Mouse (Mus musculus) intestine, postnatal 0 days (tissue): ENCODE results near the gene Mrc2. TPM values are rescaled to one million over a fixed set of nuclear protein-coding genes. Genes with fewer than 3 reads are reported as not detected.

Experiments
- ATAC-seq: fragments of 200-750 bp; cut with Nextera tagmentation; 2 replicates; pipeline ENCODE4 v1.8.0; 2017; ENCODE audit warnings: mild to moderate bottlenecking, moderate TSS enrichment, moderate library complexity
- H3K27ac ChIP-seq: fragments of 300-500 bp; sonication (generic); 2 replicates; pipeline ENCODE4 v1.5.1; 2014; ENCODE audit warnings: mild to moderate bottlenecking, low read depth, low read length, moderate library complexity
- H3K27me3 ChIP-seq: fragments of 300-500 bp; sonication (generic); replicated peaks from 2 replicates; pipeline ENCODE4 v1.6.1; 2014; ENCODE audit warnings: low read length, mixed read lengths; ENCODE audit not compliant: control insufficient read depth, insufficient read depth
- H3K36me3 ChIP-seq: fragments of 300-500 bp; sonication (generic); 2 replicates; pipeline ENCODE4 v1.6.1; 2014; ENCODE audit warnings: mild to moderate bottlenecking, moderate library complexity; ENCODE audit not compliant: control insufficient read depth, insufficient read depth
- H3K4me1 ChIP-seq: fragments of 300-500 bp; sonication (generic); replicated peaks from 2 replicates; pipeline ENCODE4 v1.6.1; 2014; ENCODE audit warnings: antibody characterized with exemption, low read length, mixed read lengths; ENCODE audit not compliant: control insufficient read depth, insufficient read depth
- H3K4me2 ChIP-seq: fragments of 300-500 bp; sonication (generic); replicated peaks from 2 replicates; pipeline ENCODE4 v1.6.1; 2014; ENCODE audit warnings: low read depth, mild to moderate bottlenecking, moderate library complexity
- H3K4me3 ChIP-seq: fragments of 300-500 bp; sonication (generic); 2 replicates; pipeline ENCODE4 v1.5.1; 2014; ENCODE audit warnings: low read depth, low read length
- H3K9ac ChIP-seq: fragments of 300-500 bp; sonication (generic); 2 replicates; pipeline ENCODE4 v1.6.1; 2014; ENCODE audit warnings: mild to moderate bottlenecking, low read depth, low read length
- H3K9me3 ChIP-seq: fragments of 300-500 bp; sonication (generic); 2 replicates; pipeline ENCODE4 v1.6.1; 2016; ENCODE audit warnings: mixed run types; ENCODE audit not compliant: control insufficient read depth
- CTCF ChIP-seq: sonication (generic); IDR thresholded peaks from 2 replicates; pipeline ENCODE4 v1.5.1; 2016; ENCODE audit warnings: low read depth, mild to moderate bottlenecking, control low read depth, antibody characterized with exemption, moderate library complexity
- WGBS: fragments of 180-500 bp; shearing (Covaris S2); extraction: QIAGEN DNeasy Blood & Tissue Kit; methylation state at CpG from one replicate; pipeline ENCODE4 v1.1.7; 2014; 5-methylcytosine and 5-hydroxymethylcytosine counted together
- polyA plus RNA-seq: library from polyadenylated mRNA; unstranded; fragments of >200 nt; fragmentation: Nextera tagmentation; extraction: Ambion mirVana; gene quantifications from 2 replicates; pipeline ENCODE4 v1.2.1, GENCODE M21; 2015

Mrc2 gene
- polyA plus RNA-seq, 1 experiment from 2014 or later = 1.7 TPM

DNA sequence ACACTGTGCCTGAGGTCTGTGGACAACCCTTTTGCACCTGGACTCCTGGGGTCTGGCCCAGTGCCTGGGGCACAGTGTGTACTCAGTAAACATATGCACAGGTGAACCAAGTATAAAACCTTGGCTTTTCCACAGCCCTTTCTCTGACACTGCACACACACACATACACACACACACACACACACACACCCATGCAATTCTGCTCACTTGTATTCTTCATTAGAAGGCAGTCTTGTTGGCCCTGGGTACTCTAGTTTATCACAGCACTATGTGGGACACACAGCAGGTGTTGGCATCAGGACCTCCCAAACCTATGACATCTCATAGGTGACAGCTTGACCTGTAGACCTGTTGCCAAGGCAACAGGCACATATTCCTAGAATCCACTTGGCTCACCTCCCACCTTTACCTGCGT lies 83.4 kb downstream of the Mrc2 start:
- H3K4me2 ChIP-seq = no peak overlapping the region
- no peak overlapping the region for H3K4me3 ChIP-seq
- no peak overlapping the region for H3K27ac ChIP-seq
- no peaks in the 10 kb centered on the region for H3K4me1 ChIP-seq
- no peaks in the 10 kb centered on the region for H3K27me3 ChIP-seq
- TF ChIP-seq CTCF = no peak
- H3K9me3 ChIP-seq = no peaks in the 10 kb centered on the region
- H3K9ac ChIP-seq = no peak overlapping the region
- no peaks in the 10 kb centered on the region for H3K36me3 ChIP-seq
- WGBS = 83% methylated on average over 1 of the region's 1 CpGs
- no peak for ATAC-seq

DNA sequence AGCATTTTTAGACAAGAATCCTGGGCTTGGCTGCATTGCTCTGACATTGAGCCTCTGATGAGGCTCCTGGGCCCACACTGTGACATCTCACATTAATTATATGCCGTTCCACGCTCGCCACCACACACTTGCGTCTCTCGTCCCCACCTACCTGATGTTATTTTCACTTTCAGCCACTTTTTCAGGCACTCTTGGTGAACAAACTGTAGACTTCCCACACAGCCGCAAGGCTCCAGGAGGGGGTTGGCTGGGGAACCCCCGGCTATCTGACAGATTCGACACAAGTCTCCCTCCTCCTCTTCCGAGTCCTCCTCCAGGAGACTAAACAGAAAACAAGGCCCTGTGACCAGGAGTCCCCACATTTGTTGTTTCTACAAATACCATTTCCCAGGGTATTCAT lies 92.8 kb downstream of the Mrc2 start:
- no peaks in the 10 kb centered on the region for H3K4me1 ChIP-seq
- no peak for TF ChIP-seq CTCF
- H3K36me3 ChIP-seq = no peaks in the 10 kb centered on the region
- WGBS = 93% methylated on average over 9 of the region's 9 CpGs
- ATAC-seq = no peak
- no peak overlapping the region for H3K9ac ChIP-seq
- no peak overlapping the region for H3K27ac ChIP-seq
- no peaks in the 10 kb centered on the region for H3K9me3 ChIP-seq
- H3K27me3 ChIP-seq = no peaks in the 10 kb centered on the region
- H3K4me2 ChIP-seq = no peak overlapping the region
- H3K4me3 ChIP-seq = no peak overlapping the region

DNA sequence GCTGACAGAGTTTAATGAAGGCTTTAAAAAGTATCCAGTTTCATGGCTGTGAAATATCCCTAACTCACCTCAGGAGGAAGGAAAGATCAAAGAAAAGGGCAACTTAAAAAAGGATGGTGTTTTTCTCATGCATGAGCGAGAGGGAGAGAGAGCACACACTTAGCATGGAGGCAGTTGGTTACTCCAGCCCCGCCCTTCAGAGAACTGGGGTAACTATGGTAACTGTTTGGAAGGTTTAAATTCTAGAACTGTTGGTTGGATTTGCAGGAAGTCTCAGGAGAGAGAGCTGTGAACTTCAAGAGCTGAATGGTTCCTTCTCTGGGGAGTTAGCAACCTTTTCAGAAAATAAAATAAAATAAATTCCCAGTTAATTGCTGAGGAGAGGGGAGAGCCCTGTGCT lies 96.2 kb downstream of the Mrc2 start:
- no peak for TF ChIP-seq CTCF
- Histone ChIP-seq H3K4me3 (no peak overlapping the region), H3K4me1 (no peaks in the 10 kb centered on the region), H3K9ac (no peak overlapping the region), H3K27ac (no peak overlapping the region), H3K36me3 (no peaks in the 10 kb centered on the region), H3K27me3 (no peaks in the 10 kb centered on the region), H3K4me2 (no peak overlapping the region), H3K9me3 (no peaks in the 10 kb centered on the region)
- WGBS = 53% methylated on average over 2 of the region's 2 CpGs
- ATAC-seq = no peak

DNA sequence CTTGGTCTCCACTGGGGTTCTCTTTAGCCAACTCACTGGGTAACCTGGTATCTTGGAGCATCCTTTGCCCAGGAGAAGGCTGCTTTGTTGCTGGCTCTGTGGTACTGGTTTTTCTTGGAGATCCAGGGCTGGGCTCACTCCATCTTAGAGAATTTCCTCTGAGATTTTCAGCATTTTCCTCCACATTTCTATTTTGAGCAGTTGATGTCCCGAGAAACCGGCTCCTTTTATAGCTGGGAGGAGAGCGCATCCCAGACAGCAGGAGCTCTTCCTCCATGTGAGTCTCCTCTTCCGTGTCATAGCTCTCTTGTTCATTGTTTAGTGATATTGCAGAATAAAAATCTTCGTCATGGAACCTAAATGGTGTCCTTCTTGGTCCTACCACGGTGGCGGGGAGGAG lies 97.8 kb downstream of the Mrc2 start:
- H3K4me1 ChIP-seq = no peaks in the 10 kb centered on the region
- WGBS = 89% methylated on average over 7 of the region's 7 CpGs
- H3K4me3 ChIP-seq = no peak overlapping the region
- H3K9me3 ChIP-seq = no peaks in the 10 kb centered on the region
- TF ChIP-seq CTCF = no peak
- H3K27ac ChIP-seq = no peak overlapping the region
- no peak overlapping the region for H3K4me2 ChIP-seq
- no peaks in the 10 kb centered on the region for H3K36me3 ChIP-seq
- no peaks in the 10 kb centered on the region for H3K27me3 ChIP-seq
- no peak for ATAC-seq
- H3K9ac ChIP-seq = no peak overlapping the region

Other genes starting within 250 kb of the Mrc2 start
- 0.07 and 0.12 TPM in 2 replicates for gene Efcab3, start 229.1 kb upstream of the Mrc2 start, polyA plus RNA-seq
- 9.3 and 11.0 TPM in 2 replicates for gene Mettl2, start 166.2 kb upstream of the Mrc2 start, polyA plus RNA-seq
- not detected in 2 replicates for gene Gm10842, start 145.8 kb upstream of the Mrc2 start, polyA plus RNA-seq
- gene Tlk2, start 113.8 kb upstream of the Mrc2 start, polyA plus RNA-seq = 8.8 and 8.9 TPM in 2 replicates
- not detected in 2 replicates for gene March10, start 164.1 kb downstream of the Mrc2 start, polyA plus RNA-seq